Mouse (Mus musculus) gastrocnemius, adult 8-10 months (tissue): ENCODE measurements around the gene Tapbp. TPM values are rescaled to one million over a fixed set of nuclear protein-coding genes. Genes with fewer than 3 reads are reported as not detected.
"Not testable (repeated sequence)": the region's sequence is repeated elsewhere in the genome, so short reads cannot be mapped to it uniquely, and the experiment has no call there.

Experiments
- DNase-seq, 2 experiments: peaks; one replicate each; pipeline ENCODE4 v3.0.0; 2022; ENCODE audit warnings: low spot score in 2 of 2
- total RNA-seq, 4 experiments: library from RNA; stranded (reverse); gene quantifications; 2 replicates each; pipeline ENCODE4 v1.2.4; 2022

Tapbp gene
- total RNA-seq = 10 to 100 TPM; 35.3 to 41.1 (median 38.3) TPM

DNA sequence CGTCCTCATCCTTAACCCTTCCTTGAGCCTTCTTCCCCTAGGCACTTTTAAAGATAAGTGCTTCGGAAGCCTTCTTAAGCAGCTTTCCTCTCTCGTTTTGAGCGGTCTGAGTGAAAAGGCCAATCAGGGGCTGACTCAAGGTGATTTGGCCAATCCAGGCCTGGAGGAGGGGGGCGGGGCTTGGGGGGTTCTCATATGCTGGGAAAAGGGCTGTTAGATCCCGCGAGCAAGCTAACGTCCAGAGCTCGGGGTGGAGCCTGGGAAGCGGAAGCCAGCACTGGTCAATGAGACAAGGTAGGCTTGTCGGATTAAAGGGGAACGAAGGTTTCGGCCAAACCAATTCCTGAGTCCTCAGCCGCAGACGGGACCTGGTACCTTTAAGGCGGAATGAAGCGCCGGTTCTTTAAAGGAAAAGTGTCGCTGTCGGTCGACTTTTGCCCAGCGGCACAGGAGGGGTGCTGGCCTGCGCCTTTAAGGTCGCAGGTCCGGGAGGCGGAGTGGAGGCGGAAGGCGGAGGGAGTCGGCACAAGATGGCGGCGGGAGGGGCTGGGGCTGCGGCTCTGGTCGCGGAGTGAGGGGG lies at the start of gene Tapbp, which contains the start of gene Zbtb22:
TSS of gene Tapbp (plus strand) at position 229 of the 580 bp plus-strand sequence.
TSS of gene Zbtb22 (plus strand) at position 234 of the 580 bp plus-strand sequence.
- DNase-seq = peak; percentile 92 to 95

DNA sequence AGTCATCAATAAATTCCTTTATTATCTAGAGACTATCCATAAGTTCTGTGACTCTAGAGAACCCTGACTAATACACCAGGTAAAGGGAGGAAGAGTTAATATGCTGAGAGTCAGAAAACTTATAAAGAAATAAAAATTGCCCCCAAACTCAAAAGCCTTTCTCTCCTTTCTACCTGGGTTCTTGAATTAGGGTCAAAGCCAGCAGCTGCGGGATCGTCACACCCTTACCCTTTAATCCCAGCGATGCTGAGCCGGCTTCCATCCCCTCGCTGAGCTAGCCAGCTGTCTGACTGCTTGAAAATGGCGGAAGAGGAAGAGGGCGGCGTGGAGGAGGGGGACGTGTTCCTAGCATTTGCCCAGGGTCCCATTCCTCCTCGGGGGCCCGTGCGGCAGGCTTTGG lies 42.2 kb upstream of the Tapbp start, which contains the start of gene Gm7029:
TSS of gene Gm7029 (plus strand) at position 301 of the 400 bp plus-strand sequence.
- not testable (repeated sequence) for DNase-seq

DNA sequence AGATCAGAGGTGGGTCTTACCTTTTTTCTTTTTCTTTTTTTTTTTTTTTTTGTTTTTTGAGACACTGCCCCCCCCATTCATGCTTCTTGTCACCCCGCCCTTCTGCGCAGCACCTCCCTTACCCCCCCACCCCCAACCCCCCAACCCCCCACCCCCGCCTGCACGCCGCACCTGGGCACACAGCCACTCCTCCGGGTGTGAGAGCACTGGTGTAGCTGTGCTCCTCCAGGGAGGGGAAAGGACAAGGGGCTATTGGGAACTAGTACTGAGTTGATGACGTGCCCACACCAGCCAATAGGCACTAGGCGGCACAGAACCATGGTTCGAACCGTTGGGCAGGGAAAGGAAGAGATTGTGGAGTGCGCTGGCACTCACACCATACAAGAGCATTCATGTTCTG lies 41.3 kb upstream of the Tapbp start:
- DNase-seq = no peak

DNA sequence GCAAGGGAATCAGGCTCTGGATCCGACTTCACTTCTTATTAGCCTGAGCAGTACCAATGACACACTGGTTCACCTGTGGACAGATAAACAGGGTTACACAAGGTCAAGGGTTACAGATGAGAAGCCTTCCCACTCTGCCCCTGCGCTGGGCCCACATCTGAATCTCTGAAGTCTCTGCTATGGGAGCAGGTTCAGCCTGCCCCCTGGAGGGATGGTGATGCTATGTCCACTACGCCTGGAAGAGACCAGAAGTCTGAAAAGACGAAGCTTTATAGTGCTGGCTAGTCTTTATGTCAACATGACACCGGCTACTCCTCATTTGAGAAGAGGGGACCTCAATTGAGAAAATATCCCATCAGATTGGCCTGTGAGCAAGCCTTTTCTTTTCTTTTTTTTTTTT lies 39.9 kb upstream of the Tapbp start:
- not testable (repeated sequence) for DNase-seq

DNA sequence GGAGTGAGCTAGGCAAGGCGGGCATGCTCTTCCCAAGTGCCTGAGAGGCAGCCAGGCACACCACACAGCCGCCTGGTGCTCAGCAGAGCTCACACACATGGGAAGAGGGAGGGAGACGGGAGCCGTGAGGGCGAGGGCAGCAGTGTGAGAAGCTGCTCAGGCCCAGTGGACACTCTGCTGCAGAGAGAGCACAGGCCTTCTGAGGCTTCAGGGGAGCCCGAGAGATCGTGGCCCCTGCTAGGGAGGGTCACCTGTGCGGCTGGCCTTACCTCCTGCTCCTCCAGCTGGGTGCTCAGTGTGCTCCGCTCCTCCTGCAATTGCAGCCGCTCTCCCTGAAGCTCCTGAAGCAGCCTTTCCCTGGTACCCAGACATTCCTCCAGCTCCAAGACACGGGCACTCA lies 31.4 kb upstream of the Tapbp start:
- not testable (repeated sequence) for DNase-seq

DNA sequence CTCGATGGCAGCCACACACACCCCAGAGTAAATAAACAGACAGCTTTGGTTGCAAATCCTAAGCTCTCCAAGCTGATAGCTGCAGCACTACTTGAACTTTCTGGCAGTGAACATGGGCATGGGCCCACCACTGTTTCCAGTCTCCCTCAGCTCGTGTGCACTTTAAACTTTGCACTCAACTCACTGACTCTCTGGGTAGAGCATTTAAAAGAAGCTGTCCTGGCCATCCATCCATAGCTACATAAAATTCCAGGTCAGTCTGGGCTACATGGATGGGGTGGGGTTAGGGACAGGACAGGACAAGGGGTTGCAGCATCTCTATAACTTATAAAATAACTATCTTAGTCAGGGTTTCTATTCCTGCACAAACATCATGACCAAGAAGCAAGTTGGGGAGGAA lies 27.9 kb upstream of the Tapbp start:
- DNase-seq = not testable (repeated sequence)

DNA sequence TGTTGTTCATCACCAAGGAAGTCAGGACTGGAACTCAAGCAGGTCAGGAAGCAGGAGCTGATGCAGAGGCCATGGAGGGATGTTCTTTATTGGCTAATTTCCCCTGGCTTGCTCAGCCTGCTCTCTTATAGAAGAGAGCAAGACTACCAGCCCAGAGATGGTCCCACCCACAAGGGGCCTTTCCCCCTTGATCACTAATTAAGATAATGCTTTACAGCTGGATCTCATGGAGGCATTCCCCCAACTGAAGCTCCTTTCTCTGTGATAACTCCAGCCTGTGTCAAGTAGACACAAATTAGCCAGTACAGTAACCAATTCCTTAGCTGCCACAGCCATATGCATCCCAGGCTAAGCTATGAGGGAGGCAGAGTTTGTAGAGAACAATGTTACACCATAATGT lies 27.5 kb upstream of the Tapbp start:
- DNase-seq = not testable (repeated sequence)

DNA sequence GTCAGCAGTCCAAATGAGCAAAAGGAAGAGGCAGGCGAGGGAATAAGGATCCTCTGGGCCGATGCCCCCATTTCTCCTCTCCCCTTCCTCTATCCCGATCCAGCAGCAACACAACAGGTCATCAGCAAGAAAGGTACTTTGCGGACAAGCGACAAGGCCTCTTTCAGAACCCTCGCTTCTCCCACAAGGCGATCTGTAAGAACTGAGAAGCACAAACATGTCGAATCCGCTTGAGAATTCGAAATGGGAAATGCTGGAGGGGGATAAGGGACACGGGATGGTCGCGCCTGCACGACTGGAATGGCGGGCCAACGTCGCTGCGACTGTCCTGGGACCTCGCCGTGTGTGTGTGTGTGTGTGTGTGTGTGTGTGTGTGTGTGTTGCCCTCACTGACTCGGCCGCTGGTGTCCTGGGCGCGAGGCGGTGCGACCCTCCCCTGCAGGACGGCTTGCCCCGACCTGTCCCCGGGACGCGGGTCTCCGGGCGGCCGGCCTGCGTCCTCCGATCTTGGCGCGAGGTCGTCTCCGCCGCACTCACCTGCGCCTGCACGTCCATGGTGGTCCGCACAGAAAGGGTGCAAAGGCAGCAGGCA lies 25.7 kb upstream of the Tapbp start:
- not testable (repeated sequence) for DNase-seq

DNA sequence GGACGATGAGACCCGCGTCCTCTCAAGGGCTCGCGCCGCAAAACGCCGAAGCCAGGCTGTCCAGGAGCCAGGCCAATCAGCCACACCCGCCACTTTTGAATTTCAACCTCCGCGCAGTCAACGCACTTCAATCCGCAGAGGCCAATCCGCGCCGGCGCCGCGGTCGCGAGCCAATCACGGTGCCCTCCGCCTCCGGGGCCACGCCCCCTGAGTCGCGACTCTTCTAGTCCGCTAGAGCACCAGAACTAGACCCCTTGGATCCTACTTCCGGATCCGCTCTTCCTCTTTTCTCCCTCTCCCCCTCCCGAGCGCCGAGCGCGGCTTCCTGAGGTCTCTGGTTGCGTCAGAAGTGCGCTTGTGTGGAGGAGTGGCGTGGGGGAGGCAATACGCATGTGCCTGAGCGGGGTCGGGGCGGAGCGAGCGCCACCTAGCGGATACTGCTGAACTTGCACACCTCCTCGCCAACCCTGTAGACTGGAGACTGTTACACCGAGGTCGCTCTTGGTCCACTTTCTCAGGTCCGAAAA lies 25.1 kb upstream of the Tapbp start, which contains the start of gene Kifc1:
TSS of gene Kifc1 (minus strand) at position 129 of the 527 bp plus-strand sequence.
- peak; percentile 100 for DNase-seq

DNA sequence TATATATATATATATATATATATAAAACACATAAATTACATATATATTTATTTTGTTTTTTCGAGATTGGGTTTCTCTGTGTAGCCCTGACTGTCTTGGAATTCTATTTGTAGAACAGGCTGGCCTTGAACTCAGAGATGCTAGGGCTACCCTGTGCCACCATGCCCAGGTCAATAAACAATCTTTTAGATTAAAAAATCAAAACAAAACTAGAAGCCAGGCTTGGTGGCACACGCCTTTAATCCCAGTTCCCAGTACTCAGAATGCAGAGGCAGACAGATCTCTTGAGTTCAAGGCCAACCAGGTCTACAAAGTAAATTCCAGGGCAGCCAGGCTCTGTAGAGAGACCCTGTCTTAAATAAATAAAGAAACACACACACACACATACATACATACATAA lies 24.3 kb upstream of the Tapbp start:
- no peak for DNase-seq

DNA sequence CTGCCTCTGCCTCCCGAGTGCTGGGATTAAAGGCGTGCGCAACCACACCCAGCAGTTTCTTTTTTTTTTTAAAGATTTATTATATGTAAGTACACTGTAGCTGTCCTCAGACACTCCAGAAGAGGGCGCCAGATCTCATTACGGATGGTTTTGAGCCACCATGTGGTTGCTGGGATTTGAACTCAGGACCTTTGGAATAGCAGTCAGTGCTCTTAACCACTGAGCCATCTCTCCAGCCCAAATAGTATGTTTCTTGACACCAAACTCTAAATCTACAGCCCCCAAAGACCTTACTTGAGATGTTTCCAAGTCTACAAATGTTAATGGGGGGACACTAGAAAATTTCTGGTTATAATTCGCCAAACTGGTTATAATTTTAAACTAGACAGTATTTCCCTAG lies 23.8 kb upstream of the Tapbp start:
- not testable (repeated sequence) for DNase-seq

DNA sequence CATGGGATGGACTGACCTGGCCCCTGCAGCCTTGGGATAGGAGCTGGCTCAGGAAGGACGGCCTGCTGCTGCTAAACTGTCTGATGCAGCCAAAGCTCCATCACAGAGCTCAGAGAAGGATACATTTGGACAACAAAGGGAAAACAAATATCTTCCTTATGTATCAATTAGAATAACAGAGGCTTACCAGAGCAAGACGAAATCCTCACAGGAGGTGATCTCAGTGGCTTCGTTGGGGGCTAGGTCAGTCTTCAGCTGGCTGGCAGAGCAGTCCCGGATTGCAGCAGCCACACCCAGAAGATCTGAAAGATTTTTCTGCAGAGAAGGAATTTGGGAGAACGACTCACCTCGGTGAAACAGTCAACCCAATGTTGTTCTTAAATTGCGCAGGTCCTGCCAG lies 23.3 kb upstream of the Tapbp start:
- no peak for DNase-seq

DNA sequence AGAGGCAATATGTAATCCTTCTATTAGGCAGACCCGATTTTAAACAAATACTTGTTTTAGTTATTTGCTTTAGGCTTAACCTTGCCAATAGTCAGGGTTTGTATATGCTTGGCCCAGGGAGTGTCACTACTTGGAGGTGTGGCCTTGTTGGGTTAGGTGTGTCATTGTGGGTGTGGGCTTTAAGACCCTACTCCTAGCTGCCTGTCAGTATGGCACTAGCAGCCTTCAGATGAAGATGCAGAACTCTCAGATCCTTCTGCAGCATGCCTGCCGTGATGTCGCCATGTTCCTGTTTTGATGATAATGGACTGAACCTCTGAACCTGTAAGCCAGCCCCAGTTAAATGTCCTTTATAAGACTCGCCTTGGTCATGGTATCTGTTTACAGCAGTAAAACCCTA lies 22.7 kb upstream of the Tapbp start:
- DNase-seq = not testable (repeated sequence)

DNA sequence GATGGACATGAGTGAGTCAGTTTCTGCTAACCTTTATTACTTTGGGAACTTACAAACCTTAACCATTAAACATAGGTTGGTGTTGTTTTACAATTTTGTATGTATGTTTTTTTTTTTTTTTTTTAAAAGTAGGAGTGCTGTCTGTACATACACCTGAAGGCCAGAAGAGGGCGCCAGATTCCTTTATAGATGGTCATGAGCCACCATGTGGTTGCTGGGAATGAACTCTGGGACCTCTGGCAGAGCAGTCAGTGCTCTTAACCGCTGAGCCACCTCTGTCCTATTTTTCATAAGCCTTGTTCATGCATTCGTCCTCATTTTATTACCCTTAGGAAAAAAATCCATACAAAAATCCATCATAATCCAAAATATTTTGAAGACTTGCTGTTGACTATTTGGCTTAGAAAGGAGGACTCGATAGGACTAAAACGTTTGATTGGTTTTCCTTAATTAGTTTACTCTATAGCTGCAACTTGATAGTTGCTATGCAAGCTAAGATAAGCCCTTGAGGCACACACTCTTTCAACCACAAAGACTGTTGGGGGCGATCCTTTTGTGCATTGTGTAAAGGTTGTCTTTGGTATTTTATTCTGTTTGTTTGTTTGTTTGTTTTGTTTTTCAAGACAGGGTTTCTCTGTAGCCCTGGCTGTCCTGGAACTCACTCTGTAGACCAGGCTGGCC lies 18.4 kb upstream of the Tapbp start:
- no peak for DNase-seq

DNA sequence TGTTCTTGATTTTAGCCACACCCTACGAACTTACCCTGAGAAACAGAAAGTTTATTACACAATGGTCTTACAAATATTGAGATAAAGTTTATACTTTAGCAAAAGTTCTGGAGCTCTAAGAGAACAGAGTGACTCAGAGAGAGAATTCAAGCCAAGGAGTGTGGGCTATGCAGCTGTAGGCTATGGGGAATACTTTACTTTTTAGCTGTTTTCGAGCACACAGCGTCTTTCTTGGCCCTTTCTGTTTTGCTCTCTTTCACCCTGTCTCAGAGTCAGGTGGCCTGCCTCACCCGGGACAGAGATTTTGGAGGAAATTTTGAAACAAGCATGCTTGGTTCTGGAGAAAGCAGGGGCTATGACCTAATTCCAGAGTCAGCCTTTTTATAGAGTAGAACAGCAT lies 17.5 kb upstream of the Tapbp start:
- DNase-seq = not testable (repeated sequence)

DNA sequence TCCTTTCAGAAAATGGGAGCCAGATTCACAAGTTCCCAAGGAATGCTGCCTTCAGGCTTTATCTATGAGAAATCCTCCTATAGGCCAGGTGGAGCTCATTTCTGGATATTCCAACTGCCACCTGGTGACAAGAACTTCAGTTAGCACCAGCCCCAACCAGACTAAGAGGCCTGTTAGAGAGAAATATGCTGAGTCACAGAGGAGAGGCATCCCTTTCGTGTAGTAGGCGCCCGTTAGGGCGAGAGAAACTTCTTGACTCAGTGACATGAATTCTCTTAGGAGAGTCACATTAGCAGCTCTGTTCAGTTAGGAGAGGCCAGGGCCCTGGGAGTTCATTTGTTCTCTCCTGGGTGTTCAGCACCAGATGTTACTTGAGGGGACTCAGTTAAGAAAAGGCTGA lies 16.1 kb upstream of the Tapbp start:
- no peak for DNase-seq

DNA sequence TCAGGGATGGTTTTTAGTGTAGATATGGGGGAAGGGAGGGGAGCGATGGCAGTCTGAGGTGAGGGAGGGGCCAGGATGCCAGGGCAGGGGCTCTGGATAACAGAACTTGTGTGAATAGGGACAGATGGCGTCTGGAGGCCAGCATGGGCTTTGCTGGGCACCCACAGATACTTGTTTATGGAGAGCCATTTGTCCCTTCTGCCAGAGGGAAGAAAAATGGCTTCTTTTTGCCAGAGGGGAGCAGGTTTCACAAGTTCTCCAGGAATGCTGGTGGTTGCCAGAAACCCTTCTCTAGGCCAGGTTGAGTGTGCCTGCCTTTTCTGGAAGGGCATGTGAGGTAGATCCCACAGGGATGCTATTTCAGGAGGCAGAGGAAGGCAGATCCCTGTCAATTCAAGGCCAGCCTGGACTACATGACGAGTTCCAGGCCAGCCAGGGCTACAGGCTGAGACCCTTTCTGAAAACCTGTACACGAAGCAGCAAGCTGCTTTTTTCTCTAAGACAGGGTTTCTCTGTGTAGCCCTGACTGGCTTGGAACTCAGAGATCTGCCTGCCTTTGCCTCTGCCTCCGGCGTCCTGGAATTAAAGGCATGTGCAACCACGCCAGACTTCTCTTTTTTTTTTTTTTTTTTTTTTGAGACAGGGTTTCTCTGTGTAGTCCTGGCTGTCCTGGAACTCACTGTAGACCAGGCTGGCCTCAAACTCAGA lies 15.3 kb upstream of the Tapbp start:
- DNase-seq = no peak

DNA sequence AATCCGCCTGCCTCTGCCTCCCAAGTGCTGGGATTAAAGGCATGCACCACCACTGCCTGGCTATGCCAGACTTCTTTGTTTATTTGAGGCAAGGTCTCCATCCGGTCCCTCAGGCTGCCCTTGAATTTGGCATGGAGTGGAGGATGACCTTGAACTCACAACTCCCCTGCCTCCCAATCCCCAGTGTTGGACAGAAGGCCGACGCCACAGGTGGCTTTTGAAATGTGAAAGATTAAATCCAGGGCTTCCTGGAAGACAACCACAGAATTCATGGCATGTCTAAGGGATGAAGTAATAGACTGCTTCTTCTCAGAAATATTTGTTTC lies 14.7 kb upstream of the Tapbp start:
- no peak for DNase-seq

DNA sequence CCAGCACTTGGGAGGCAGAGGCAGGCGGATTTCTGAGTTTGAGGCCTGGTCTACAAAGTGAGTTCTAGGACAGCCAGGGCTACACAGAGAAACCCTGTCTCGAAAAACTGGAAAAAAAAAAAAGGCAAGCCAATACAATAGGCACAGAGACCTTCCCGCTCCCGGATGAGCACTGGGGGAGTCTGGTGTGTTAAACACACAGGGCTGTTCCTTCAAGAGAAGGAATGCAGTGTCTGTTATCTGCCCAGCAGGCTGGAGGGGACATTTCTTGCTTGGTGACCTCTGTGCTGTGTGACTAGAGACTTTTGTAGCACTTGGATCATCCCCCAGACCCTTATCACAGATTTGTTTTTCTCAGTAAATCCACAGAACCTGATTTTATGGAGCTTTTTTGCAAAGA lies 14.0 kb upstream of the Tapbp start:
- no peak for DNase-seq

DNA sequence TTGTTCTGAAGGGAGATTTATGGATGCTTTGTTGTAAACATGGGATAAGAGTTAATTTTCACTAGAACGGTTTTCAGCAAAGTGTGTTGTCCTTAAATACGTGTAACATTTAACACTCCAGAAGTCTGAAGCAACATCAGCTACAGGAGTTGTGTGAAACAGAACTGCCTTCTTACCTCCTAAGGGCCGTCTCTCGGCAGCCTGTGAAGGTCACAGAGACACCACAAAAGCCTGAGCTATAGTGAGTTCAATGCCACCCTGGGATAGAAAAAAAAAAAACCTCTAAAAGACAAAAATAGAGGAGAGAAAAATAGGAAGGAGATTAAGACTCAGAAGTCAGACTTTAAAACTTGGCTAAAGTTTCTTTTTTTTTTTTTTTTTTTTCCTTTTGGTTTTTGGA lies 13.6 kb upstream of the Tapbp start:
- DNase-seq = no peak

DNA sequence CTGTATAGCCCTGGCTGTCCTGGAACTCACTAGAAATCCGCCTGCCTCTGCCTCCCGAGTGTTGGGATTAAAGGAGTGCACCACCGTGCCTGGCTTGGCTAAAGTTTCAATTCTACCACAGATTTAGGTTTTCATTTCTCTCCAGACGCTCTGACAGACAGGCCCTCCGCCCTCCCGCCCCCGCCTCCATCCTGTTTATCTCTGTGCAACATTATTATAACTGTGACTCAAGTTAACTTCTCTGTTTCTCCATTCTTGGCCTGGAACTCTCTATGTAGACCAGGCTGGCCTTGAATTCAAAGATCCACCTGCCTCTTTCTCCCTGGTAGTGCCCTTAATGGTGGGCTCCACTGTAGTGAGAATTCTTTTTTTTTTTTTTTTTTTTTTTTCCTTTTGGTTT lies 13.2 kb upstream of the Tapbp start:
- no peak for DNase-seq
